Mouse (Mus musculus) hindbrain, embryonic 12.5 days (tissue): ENCODE measurements around the gene Plppr2. TPM values are rescaled to one million over a fixed set of nuclear protein-coding genes. Genes with fewer than 3 reads are reported as not detected.
A peak's percentile ranks its signal among the peaks of the same experiment; 100 is the strongest.

Source experiments
- ATAC-seq: fragments of 200-750 bp; cut with Nextera tagmentation; 2 replicates; pipeline ENCODE4 v1.8.0; 2017; ENCODE audit warnings: moderate TSS enrichment; ENCODE audit not compliant: low FRiP score
- H3K27ac ChIP-seq: fragments of 300-500 bp; sonication (generic); 2 replicates; pipeline ENCODE4 v1.5.1; 2016; ENCODE audit warnings: mild to moderate bottlenecking
- H3K27me3 ChIP-seq: fragments of 300-500 bp; sonication (generic); 2 replicates; pipeline ENCODE4 v1.6.1; 2016; ENCODE audit warnings: mild to moderate bottlenecking
- H3K36me3 ChIP-seq: fragments of 300-500 bp; sonication (generic); 2 replicates; pipeline ENCODE4 v1.6.1; 2016; ENCODE audit warnings: mild to moderate bottlenecking
- H3K4me1 ChIP-seq: fragments of 300-500 bp; sonication (generic); 2 replicates; pipeline ENCODE4 v1.6.1; 2016
- H3K4me2 ChIP-seq: fragments of 300-500 bp; sonication (generic); replicated peaks from 2 replicates; pipeline ENCODE4 v1.6.1; 2016; ENCODE audit warnings: mild to moderate bottlenecking
- H3K4me3 ChIP-seq: fragments of 300-500 bp; sonication (generic); 2 replicates; pipeline ENCODE4 v1.5.1; 2016; ENCODE audit warnings: mild to moderate bottlenecking
- H3K9ac ChIP-seq: fragments of 300-500 bp; sonication (generic); 2 replicates; pipeline ENCODE4 v1.6.1; 2016; ENCODE audit warnings: mild to moderate bottlenecking, moderate library complexity
- H3K9me3 ChIP-seq: fragments of 300-500 bp; sonication (generic); replicated peaks from 2 replicates; pipeline ENCODE4 v1.6.1; 2016; ENCODE audit warnings: mild to moderate bottlenecking
- WGBS: fragments of 180-500 bp; shearing (Covaris S2); methylation state at CpG from one replicate; pipeline ENCODE4 v1.1.7; 2016; 5-methylcytosine and 5-hydroxymethylcytosine counted together
- polyA plus RNA-seq: library from polyadenylated mRNA; unstranded; fragments of >200 nt; fragmentation: Nextera tagmentation; extraction: Ambion mirVana; gene quantifications from 2 replicates; pipeline ENCODE4 v1.2.1, GENCODE M21; 2016

Plppr2 gene
- polyA plus RNA-seq, 1 experiment from 2014 or later = 48.3 TPM

DNA sequence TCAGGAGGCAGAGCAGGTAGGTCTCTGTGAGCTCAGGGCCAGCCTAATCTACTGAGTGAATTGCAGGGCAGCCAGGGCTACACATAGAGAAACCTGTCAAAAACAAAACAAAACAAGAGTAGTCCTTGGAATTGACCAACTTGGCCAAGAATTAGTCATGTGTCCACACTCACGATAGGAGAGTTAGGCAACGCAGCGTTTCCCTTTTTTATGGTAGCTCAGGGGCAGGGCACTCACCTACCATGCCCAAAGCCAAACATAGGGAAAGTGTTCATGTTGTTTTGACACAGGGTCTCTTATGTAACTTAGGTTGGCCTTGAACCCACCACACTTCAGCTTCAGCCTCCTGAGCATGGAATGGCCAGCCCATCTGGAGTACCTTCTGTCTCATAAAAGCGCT, 32.5 kb downstream of the Plppr2 start:
- Histone ChIP-seq H3K27ac (no peak overlapping the region), H3K9ac (no peak overlapping the region), H3K27me3 (peaks cover 3% of the 10 kb centered on the region; the same call in 1 of the 2 replicates), H3K9me3 (no peaks in the 10 kb centered on the region), H3K4me1 (no peaks in the 10 kb centered on the region), H3K4me2 (no peak overlapping the region), H3K36me3 (no peaks in the 10 kb centered on the region), H3K4me3 (no peak overlapping the region)
- 97% methylated on average over 4 of the region's 4 CpGs for WGBS
- no peak for ATAC-seq

DNA sequence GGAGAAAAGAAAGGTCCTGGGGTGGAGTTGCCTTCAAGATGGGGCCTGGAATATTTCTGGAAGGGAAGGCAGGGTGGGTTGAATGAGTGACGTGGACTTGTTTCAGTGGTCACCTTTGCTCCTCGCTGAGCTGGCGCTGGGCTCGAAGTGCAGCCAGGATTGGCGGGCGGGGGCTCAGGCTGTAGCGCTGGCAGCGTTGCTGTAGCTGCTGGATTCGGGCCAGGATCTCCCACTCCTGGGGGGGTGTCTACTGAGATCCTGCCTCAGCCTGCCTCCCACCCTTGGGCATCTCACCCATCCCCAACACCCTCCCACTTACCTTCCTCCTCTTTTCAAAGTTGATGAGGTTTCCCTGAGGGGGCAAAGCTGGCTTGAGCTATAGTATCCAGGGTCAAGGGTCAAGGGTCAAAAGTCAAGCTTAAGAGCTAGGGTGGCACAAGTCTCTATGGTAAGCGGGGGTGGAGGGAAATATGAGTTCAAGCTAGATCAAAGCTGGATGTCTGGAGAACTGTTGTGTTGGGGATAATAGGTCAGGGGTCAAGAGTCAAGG, 39.9 kb downstream of the Plppr2 start:
- ATAC-seq = no peak
- Histone ChIP-seq H3K9ac (no peak overlapping the region), H3K27me3 (no peaks in the 10 kb centered on the region), H3K4me2 (no peak overlapping the region), H3K4me1 (no peaks in the 10 kb centered on the region), H3K27ac (no peak overlapping the region), H3K36me3 (no peaks in the 10 kb centered on the region), H3K9me3 (no peaks in the 10 kb centered on the region), H3K4me3 (no peak overlapping the region)
- 86% methylated on average over 10 of the region's 10 CpGs for WGBS

DNA sequence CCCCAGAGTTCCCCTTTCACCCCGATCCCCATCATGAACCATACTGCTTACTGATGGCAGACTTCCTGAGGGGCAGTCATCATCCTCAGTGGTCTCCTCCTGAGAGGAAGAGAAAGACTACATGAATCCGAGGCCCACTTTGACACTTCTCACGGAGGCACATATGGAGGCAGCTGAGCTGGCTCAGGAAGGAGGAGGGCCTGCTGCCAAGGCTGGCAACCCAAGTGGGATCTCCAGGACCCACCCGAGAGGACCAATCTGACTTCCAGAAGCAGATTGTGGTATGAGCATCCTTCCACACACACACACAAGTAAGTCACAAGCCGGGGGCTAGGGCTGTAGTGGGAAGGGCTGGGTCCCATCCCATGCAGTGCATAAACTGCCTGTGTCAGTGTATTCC, 40.5 kb downstream of the Plppr2 start:
- Histone ChIP-seq H3K4me2 (no peak overlapping the region), H3K27ac (no peak overlapping the region), H3K4me3 (no peak overlapping the region), H3K27me3 (no peaks in the 10 kb centered on the region), H3K9ac (no peak overlapping the region), H3K9me3 (no peaks in the 10 kb centered on the region), H3K36me3 (no peaks in the 10 kb centered on the region), H3K4me1 (no peaks in the 10 kb centered on the region)
- ATAC-seq = no peak
- WGBS = 87% methylated on average over 5 of the region's 5 CpGs

DNA sequence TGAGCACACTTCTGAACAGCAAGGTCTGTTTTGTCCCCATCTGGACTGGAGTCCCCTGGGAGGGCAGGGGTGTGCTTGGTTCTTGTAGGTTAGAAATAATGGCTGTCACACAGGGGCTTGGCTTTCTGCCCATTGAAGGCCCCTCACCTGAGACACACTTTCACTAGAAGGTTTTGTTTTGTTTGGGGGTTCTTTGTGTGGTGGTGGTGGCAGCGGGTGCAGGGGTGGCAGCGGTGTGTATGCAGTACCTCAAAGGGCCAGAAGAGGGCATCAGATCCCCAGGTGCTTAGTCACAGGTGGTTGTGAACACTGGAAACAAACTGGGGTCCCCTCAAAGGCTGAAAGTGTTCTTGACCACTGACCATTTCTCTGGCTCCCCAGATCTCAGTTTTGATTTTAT, 41.1 kb downstream of the Plppr2 start:
- H3K36me3 ChIP-seq = no peaks in the 10 kb centered on the region
- peaks cover 3% of the 10 kb centered on the region; the same call in 1 of the 2 replicates for H3K27me3 ChIP-seq
- no peak for ATAC-seq
- H3K4me2 ChIP-seq = no peak overlapping the region
- H3K9ac ChIP-seq = no peak overlapping the region
- H3K4me1 ChIP-seq = no peaks in the 10 kb centered on the region
- H3K27ac ChIP-seq = no peak overlapping the region
- 23% methylated on average over 2 of the region's 2 CpGs for WGBS
- H3K9me3 ChIP-seq = no peaks in the 10 kb centered on the region
- no peak overlapping the region for H3K4me3 ChIP-seq

DNA sequence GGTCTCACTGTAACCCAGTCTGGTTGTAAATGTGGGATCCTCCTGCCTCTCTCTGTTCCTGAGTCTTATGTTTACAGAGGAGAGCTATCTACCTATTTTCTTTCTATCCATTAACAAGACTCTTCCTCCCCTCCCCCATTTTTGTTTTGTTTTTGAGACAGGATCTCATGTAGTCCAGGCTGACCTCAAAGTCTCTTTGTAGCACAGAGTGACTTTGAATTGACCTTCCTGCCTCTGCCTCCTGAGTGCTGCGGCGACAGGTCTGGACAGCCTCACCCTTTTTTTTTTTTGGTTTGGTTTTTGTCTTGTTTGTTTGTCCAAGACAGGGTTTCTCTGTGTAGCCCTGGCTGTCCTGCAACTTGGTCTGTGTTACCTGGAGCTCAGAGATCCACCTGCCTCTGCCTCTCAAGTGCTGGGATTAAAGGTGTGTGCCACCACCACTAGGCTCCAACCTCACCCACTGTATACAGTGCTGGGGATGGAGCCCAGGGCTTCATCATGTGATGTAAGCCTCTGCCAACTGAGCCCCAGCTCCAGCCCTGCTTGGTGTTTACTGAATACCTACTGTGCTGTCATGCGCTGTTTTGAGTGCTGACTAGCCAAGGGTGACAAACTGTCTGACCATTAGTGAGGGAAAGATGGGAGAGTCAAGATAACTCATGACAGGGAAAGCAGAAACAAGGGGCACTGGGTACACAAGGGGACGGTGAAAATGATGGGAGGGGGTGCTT, 41.7 kb downstream of the Plppr2 start:
- Histone ChIP-seq H3K4me3 (no peak overlapping the region), H3K27ac (no peak overlapping the region), H3K9ac (no peak overlapping the region), H3K36me3 (no peaks in the 10 kb centered on the region), H3K4me2 (no peak overlapping the region), H3K9me3 (no peaks in the 10 kb centered on the region), H3K4me1 (no peaks in the 10 kb centered on the region), H3K27me3 (peaks cover 3% of the 10 kb centered on the region; the same call in 1 of the 2 replicates)
- ATAC-seq = no peak
- 86% methylated on average over 4 of the region's 4 CpGs for WGBS

DNA sequence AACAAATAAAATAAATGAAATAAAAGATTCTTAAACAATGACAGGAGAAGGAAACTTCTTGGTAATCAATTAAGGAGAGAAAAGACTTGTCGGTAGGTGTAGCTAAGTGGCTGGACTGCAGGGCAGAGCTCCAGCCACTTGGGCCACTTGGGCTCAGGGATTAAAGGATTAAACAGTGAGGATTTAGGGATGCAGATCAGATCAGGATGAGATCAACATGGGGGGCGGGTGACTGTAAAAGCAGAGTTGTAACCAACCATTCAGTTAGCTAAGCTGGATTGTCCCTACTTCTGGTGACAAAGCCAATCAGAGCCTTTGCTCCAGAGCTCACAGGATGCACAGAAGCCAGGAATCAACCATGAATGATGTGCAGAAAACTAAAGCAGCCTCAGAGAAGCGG, 47.1 kb downstream of the Plppr2 start:
- no peaks in the 10 kb centered on the region for H3K36me3 ChIP-seq
- H3K27ac ChIP-seq = no peak overlapping the region
- H3K4me2 ChIP-seq = no peak overlapping the region
- H3K9ac ChIP-seq = no peak overlapping the region
- no peak for ATAC-seq
- H3K4me3 ChIP-seq = no peak overlapping the region
- WGBS = 13% methylated on average over 3 of the region's 3 CpGs
- peaks cover 49% of the 10 kb centered on the region for H3K27me3 ChIP-seq
- no peaks in the 10 kb centered on the region for H3K9me3 ChIP-seq
- peaks cover 12% of the 10 kb centered on the region for H3K4me1 ChIP-seq

DNA sequence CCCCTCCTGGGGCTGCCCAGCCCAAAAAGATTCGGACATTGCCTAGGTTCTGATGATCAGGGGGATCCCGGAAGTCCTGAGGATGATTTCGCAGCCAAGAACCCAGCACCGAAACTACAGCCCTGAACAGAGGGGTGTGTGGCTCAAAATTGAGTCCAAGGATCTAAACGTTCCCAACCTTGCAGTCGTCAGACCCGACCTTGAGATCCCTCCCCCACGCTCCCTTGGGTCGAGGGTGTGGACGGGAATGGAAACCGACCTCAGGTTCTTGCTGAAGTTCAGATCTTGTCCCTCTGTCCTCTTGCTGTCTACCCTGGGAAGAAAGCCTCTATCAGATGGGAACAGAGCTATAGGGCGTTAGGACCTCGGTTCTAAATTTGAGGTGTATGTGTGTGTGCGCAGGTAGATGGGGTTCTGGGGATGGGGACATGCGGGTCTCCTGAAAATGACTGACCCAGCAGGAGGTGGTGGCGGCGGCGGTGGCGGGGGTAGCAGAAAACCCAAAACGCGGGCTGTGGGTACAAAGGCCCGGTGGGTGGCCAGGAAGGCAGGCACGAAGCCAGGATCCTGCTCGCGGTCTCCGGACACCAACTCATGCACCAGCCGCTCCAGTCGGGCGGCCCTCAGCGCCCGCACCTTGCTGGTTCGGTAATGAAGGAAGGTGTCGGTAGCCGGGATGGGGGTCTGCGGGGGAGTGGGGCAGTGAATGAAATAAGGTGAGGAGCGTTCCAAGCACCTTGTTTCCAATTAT, 50.9 kb downstream of the Plppr2 start:
- no peaks in the 10 kb centered on the region for H3K9me3 ChIP-seq
- 7% methylated on average over 36 of the region's 36 CpGs for WGBS
- H3K4me1 ChIP-seq = peaks cover 26% of the 10 kb centered on the region
- H3K4me3 ChIP-seq = peak overlapping the region; percentile 37; the same call in 1 of the 2 replicates
- H3K27ac ChIP-seq = no peak overlapping the region
- no peak overlapping the region for H3K9ac ChIP-seq
- H3K4me2 ChIP-seq = peak overlapping the region; percentile 60
- no peak for ATAC-seq
- peaks cover 87% of the 10 kb centered on the region for H3K27me3 ChIP-seq
- no peaks in the 10 kb centered on the region for H3K36me3 ChIP-seq

DNA sequence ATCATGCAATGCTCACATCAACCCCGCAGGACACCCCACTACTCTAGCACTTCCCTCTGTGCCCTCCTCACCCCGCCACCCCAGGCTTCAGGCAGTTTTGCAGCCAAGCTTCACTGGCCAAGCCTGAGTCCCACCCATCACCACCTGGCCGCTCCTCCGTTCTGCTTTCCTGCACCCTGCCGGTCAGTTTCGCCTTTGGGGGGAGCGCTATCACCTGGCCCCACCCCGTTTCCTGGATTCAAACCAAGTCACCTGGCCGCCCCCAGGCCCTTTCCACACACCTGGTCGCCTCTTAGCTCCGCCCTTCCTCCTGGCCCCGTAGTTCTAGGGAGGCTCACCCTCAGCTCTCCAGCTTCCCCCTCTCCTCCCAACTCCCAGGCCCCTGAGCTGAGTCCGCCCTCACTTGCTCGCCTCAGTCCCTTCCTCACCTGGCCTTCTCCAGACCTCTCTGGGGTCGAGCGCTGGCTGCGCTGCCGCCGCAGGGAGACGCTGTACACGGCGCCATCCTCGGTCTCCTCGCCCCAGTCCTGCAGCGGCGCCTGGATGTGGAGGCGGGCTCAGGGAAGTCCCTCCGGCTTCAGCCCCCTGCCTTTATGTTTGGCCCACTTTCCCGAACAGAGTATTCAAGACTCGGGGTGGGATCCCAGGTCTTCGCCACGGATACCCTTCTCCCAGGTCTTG, 51.7 kb downstream of the Plppr2 start:
- no peak overlapping the region for H3K27ac ChIP-seq
- H3K36me3 ChIP-seq = no peaks in the 10 kb centered on the region
- H3K4me1 ChIP-seq = peaks cover 26% of the 10 kb centered on the region
- peak overlapping the region; percentile 60 for H3K4me2 ChIP-seq
- 1% methylated on average over 32 of the region's 32 CpGs for WGBS
- H3K9ac ChIP-seq = peak overlapping the region; percentile 50; the same call in 1 of the 2 replicates
- H3K27me3 ChIP-seq = peaks cover 91% of the 10 kb centered on the region
- no peak for ATAC-seq
- no peaks in the 10 kb centered on the region for H3K9me3 ChIP-seq
- peak overlapping the region; percentile 37 for H3K4me3 ChIP-seq

DNA sequence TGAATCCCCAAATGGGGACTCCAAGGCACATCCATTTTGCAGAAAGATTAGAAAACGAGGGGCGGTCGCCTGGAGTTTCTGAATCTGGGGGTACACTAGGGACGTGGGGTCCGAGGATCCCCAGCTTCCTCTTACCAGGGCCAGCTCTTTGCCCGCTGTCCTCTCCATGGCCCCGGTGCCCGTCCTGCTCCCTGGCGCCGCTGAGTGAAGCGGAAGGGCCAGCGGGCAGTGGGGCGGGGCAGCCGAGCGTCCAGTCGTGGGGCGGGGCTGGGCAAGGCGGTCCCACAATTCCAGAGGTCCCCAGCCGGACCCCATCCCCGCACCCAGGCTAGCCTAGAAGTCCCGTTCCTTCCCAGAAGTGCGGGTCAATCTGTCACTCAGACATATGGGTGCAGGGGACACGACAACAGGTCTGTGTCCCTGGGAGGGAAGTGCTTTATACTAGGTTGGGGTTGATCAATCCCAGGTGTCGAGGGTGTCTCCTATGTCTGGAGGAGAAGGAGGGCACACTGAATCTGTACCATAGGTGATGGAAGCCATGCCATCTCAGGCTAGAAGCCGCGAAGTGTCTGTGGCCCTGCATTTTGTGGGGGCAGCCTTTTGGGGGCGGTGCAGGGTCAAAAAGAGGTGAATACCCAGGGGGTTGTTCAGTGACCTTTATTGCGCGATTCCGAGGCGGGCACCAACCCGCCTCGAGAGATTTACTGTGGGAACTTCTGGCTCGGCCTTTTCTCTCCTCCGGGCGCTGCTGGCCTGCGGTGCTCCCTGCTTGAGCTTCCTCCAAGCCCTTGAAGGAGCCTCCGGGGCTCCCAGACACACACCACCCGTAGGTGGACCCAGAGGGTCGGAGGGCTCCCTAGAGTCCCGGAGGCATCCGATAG, 52.6 kb downstream of the Plppr2 start, which contains the start of gene Rgl3:
Gene Rgl3, minus strand, starts transcription at position 217 of the 881 bp plus-strand sequence.
- Histone ChIP-seq H3K9ac (peak within 1 kb of the TSS; percentile 50; the same call in 1 of the 2 replicates), H3K9me3 (no peaks in the 10 kb centered on the region), H3K27ac (no peak within 1 kb of the TSS), H3K4me3 (peak within 1 kb of the TSS; percentile 37), H3K4me2 (peak within 1 kb of the TSS; percentile 60), H3K36me3 (no peaks in the 10 kb centered on the region), H3K4me1 (peaks cover 26% of the 10 kb centered on the region), H3K27me3 (peaks cover 87% of the 10 kb centered on the region)
- ATAC-seq = no peak
- under 1% methylated on average over 42 of the region's 42 CpGs for WGBS

DNA sequence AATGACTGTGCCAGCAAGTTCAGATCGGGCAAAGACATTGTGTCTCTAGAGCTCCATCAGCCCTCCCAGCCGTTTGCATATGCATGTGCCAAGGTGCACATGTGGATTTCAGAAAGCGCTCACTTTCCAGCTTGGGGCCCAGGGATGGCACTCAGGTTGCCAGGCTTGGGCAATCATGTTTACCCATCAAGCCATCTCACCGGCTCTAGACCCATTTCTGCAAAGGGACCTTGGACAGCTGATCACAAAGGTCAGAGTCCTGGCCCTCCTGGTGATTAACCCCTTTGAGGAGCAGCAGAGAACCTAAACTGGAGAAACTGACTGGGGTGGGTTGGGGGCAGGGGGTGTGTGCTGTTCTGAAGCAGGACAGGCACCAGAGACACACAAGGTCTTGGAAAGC, 55.4 kb downstream of the Plppr2 start:
- 77% methylated on average over 4 of the region's 4 CpGs for WGBS
- peaks cover 62% of the 10 kb centered on the region for H3K27me3 ChIP-seq
- no peak overlapping the region for H3K9ac ChIP-seq
- H3K4me1 ChIP-seq = peaks cover 26% of the 10 kb centered on the region
- no peaks in the 10 kb centered on the region for H3K36me3 ChIP-seq
- H3K4me3 ChIP-seq = no peak overlapping the region
- H3K9me3 ChIP-seq = no peaks in the 10 kb centered on the region
- H3K27ac ChIP-seq = no peak overlapping the region
- no peak for ATAC-seq
- no peak overlapping the region for H3K4me2 ChIP-seq

DNA sequence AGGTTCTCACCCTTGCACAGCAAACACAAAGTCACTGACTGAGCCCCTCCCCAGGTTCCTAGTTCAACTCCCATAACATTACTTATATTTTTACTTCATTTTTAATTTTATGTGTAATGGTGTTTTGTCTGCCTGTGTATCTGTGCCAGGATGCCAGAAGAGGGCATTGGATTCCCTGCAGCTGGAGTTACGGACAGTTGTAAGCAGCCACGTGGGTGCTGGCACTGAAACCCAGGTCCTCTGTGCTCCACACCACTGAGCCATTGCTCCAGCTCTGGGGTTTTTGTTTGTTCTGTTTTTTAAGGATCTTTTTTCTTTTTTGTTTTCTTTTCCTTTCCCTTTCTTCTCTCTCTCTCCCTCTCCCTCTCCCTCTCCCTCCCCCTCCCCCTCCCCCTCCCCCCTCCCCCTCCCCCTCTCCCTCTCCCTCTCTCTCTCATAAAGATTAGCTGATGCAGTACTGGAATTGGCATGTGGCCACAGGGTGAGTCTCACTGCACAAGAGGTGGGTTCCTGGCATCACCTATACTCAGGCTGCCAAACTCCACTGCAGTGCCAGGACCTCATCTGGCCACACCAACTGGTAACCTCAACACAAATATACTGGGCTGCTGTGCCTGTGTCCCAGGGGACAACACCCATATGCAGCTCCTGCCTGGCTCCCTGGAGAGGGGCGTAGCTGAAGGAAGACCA, 59.5 kb downstream of the Plppr2 start:
- H3K27ac ChIP-seq = no peak overlapping the region
- H3K4me2 ChIP-seq = no peak overlapping the region
- ATAC-seq = no peak
- no peak overlapping the region for H3K4me3 ChIP-seq
- H3K27me3 ChIP-seq = peaks cover 21% of the 10 kb centered on the region
- no peaks in the 10 kb centered on the region for H3K36me3 ChIP-seq
- H3K4me1 ChIP-seq = no peaks in the 10 kb centered on the region
- H3K9me3 ChIP-seq = no peaks in the 10 kb centered on the region
- H3K9ac ChIP-seq = no peak overlapping the region
- WGBS = 88% methylated on average over 3 of the region's 3 CpGs
